Mouse (Mus musculus) bone marrow macrophage, adult 2 months (primary cell): ENCODE measurements around the gene Ptk6.

Experiments
- CTCF ChIP-seq: IDR thresholded peaks from 2 replicates; pipeline ENCODE4 v1.5.1; 2012; ENCODE audit warnings: low read depth, mild to moderate bottlenecking, low read length, moderate library complexity
- POLR2A ChIP-seq: IDR thresholded peaks from 2 replicates; pipeline ENCODE4 v1.6.1; 2012; ENCODE audit warnings: mild to moderate bottlenecking, low read depth, low read length, borderline replicate concordance

DNA sequence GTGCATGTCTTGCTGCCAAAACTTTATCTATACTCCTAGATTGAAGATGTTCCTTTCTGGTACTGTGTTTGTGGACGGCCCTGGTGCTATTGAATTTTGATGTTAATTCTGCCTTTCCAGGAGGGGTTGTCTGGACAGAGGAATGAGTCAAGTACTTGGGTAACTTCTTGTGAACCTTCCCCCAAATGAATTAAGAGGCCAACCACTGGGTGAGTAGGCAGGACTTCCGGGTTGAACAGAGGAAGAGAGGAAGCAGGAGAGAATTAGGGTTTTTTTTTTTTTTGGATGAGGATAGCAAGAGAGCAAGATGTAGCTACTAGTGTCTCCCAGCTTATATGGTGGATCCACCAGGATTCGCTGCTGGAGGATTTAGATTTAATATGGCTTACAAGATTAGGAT lies 24.6 kb downstream of the Ptk6 start:
- TF ChIP-seq CTCF (no peak), POLR2A (no peak)
